Mouse (Mus musculus) C2C12 (cell line): ENCODE results near the gene Sri. TPM values are rescaled to one million over a fixed set of nuclear protein-coding genes. Genes with fewer than 3 reads are reported as not detected.
A peak's percentile ranks its signal among the peaks of the same experiment; 100 is the strongest.

Source experiments
- H3K27me3 ChIP-seq: one replicate; pipeline ENCODE4 v1.6.1; 2011; ENCODE audit not compliant: control insufficient read depth, insufficient read depth, insufficient read length
- H3K36me3 ChIP-seq: one replicate; pipeline ENCODE4 v1.6.1; 2011; ENCODE audit not compliant: control insufficient read depth, insufficient read depth
- H3K4me3 ChIP-seq: one replicate; pipeline ENCODE4 v1.5.1; 2011; ENCODE audit warnings: mild to moderate bottlenecking, control low read depth; ENCODE audit not compliant: poor library complexity, insufficient read depth, severe bottlenecking
- H3K79me2 ChIP-seq: one replicate; pipeline ENCODE4 v1.6.1; 2011; ENCODE audit not compliant: control insufficient read depth, insufficient read depth
- H3K79me3 ChIP-seq: one replicate; pipeline ENCODE4 v1.6.1; 2011; ENCODE audit warnings: low read depth, control low read depth
- H3ac ChIP-seq: one replicate; pipeline ENCODE3; 2011; ENCODE audit warnings: low read depth; ENCODE audit not compliant: control insufficient read depth, insufficient read length
- CEBPB ChIP-seq: IDR thresholded peaks from one replicate; pipeline ENCODE4 v1.6.1; 2011; ENCODE audit warnings: low read depth, mild to moderate bottlenecking, control low read depth, moderate library complexity
- CTCF ChIP-seq: IDR thresholded peaks from one replicate; pipeline ENCODE4 v1.5.1; 2011; ENCODE audit not compliant: control insufficient read depth, insufficient read depth, insufficient read length
- FOSL1 ChIP-seq: IDR thresholded peaks from one replicate; pipeline ENCODE4 v1.8.0; 2011; ENCODE audit warnings: mild to moderate bottlenecking, low read length; ENCODE audit not compliant: poor library complexity, insufficient read depth, severe bottlenecking
- MAX ChIP-seq: IDR thresholded peaks from one replicate; pipeline ENCODE4 v1.6.1; 2011; ENCODE audit warnings: mild to moderate bottlenecking, control low read depth
- MYOD1 ChIP-seq: IDR thresholded peaks from one replicate; pipeline ENCODE4 v1.6.1; 2011; ENCODE audit warnings: low read depth; ENCODE audit not compliant: control insufficient read depth, insufficient read length
- MYOG ChIP-seq: IDR thresholded peaks from one replicate; pipeline ENCODE4 v1.6.1; 2011; ENCODE audit not compliant: control insufficient read depth, insufficient read length; ENCODE audit errors: extremely low read depth
- USF1 ChIP-seq: IDR thresholded peaks from one replicate; pipeline ENCODE4 v1.6.1; 2011; ENCODE audit warnings: low read depth, mild to moderate bottlenecking, control low read depth, moderate library complexity
- polyA plus RNA-seq: library from polyadenylated mRNA; unstranded; fragments of >200 nt; fragmentation: generic; extraction: Trizol; gene quantifications from one replicate; pipeline ENCODE4 v1.2.1, GENCODE M21; 2012; ENCODE audit warnings: missing spikeins

Gene Sri
- polyA plus RNA-seq, 1 experiment = 168 TPM

DNA sequence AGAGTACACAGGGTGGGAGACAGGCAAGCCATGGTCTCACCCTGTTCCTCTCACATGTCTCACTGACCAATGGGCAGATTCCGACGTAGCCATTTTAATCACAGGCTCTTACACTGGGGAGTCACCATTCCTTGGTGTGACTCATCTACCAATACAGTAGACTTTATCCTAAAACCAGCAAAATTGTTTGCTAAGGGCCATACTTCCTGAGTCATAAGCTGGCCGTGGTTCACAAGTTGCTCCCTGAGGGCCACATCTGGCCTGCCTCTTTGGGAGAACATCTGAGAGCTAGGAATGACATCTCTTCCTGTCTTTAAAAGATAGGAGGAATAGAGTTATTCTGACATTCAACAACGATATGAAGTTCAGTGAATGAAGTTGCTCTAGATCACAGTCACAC is 7.9 kb downstream of the Sri start:
- Histone ChIP-seq H3K79me3 (peaks cover 17% of the 10 kb centered on the region), H3K36me3 (peaks cover 11% of the 10 kb centered on the region), H3K79me2 (peaks cover 34% of the 10 kb centered on the region), H3ac (no peak overlapping the region), H3K4me3 (no peak overlapping the region), H3K27me3 (no peaks in the 10 kb centered on the region)
- TF ChIP-seq MAX (peak; percentile 53), FOSL1 (peak; percentile 71), MYOG (no peak), CEBPB (no peak), MYOD1 (no peak), CTCF (no peak), USF1 (no peak)

DNA sequence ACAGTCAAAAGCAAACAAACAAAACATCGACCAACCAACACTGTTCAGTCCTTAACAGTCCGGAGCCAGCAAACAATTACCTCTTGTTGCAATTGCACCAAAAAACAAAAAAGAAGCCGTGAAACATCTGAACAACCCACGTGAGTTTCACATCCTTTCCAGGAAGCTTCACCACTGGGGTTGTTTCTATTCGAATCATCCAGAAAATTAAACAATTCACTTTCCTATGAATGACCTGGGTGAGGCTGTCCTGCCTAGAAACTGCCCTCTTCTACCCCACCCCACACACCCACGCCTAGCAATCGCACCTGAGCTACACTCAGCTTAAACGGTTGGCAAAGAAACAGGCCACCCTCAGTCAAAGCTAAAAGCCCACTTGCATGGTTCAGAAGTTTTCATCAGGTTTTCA is 9.8 kb downstream of the Sri start:
- TF ChIP-seq MYOD1 (no peak), MAX (no peak)
- H3K4me3 ChIP-seq = peak overlapping the region; percentile 57
- H3K36me3 ChIP-seq = peaks cover 27% of the 10 kb centered on the region
- no peaks in the 10 kb centered on the region for H3K27me3 ChIP-seq
- peaks cover 17% of the 10 kb centered on the region for H3K79me3 ChIP-seq
- no peak overlapping the region for H3ac ChIP-seq
- peaks cover 36% of the 10 kb centered on the region for H3K79me2 ChIP-seq

DNA sequence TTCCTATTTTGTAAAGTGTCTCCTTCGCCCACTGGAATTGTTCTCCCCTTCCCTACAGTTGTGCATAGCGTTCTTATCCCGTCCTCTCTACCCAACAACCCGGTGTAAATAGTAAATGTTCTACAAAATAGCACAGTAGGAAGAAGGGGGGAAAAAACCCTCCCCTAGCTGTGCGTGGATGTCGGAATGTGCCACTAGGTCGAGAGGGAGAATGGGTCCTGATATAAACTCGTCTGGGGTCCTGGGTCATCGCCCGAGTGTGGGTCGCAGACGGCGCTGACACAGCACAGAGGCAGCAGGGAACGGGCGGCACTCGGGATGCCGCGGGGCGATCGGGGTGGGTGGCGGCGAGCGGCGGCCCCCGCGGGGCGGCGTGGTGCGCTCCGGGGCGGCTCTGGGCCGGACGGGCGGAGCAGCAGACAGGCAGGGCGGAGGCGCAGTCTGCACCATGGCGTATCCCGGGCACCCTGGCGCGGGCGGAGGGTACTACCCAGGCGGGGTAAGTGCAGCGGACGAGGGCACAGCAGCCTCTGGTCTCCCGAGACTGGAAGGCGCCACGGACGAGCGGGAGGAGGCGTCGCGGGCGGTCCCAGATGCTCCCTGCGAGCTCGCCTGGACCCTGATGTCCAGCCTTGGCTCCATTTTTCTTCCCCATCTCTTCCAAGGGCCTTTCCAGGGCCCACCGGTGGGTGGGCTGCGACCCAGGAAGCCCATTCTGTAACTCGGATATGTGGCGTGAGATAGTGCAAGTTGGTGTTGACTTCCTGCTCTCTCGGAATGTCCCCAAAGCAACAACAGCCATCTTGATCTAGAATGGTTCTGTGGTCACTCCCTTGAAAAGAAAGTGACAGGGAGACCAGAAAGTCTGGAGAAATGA is 10.5 kb downstream of the Sri start:
- no peaks in the 10 kb centered on the region for H3K27me3 ChIP-seq
- H3K79me3 ChIP-seq = peaks cover 17% of the 10 kb centered on the region
- TF ChIP-seq USF1 (no peak), MYOD1 (no peak), CTCF (no peak), CEBPB (no peak)
- peak overlapping the region; percentile 83 for H3ac ChIP-seq
- H3K4me3 ChIP-seq = peak overlapping the region; percentile 57
- peaks cover 36% of the 10 kb centered on the region for H3K79me2 ChIP-seq
- peaks cover 31% of the 10 kb centered on the region for H3K36me3 ChIP-seq

DNA sequence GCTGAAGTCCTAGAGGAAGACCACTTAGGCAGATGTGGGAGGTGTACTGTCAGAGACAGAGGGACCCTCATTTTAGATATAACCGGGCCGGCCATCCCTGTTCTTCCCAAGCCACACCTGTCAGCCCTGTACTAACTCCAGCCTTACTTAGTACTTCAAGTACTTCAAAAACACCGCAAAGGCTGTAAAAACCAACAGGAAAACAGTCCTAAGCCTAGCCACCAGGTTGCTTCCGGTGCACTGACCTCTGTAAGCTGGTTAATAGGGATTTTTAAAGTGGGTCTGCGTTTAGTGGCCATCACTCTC is 11.1 kb downstream of the Sri start:
- peaks cover 36% of the 10 kb centered on the region for H3K79me2 ChIP-seq
- peaks cover 17% of the 10 kb centered on the region for H3K79me3 ChIP-seq
- TF ChIP-seq USF1 (no peak), CTCF (no peak), CEBPB (no peak)
- H3K36me3 ChIP-seq = peaks cover 34% of the 10 kb centered on the region
- peak overlapping the region; percentile 83 for H3ac ChIP-seq
- H3K27me3 ChIP-seq = no peaks in the 10 kb centered on the region
- H3K4me3 ChIP-seq = peak overlapping the region; percentile 57

DNA sequence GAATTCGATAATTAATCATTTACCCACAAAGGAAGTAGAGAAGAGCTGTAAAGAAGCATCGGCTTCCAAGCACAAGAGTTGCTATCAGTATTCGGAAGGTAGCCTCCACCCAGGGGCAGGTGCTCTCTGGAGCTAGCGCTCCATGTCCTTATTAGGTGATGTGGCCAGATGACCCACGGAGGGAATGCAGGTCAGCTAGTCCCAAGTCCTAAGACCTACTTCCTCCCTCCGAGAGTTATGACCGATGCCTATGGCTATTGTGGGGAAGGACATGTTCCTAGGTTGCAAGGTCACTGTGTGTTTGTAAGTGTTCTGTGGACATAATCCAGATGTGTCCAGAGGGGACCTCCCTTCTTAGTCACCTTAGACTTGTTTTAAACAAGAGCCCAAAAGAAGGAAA is 12.2 kb downstream of the Sri start:
- Histone ChIP-seq H3K27me3 (no peaks in the 10 kb centered on the region), H3K36me3 (peaks cover 43% of the 10 kb centered on the region), H3K79me2 (peaks cover 36% of the 10 kb centered on the region), H3K79me3 (peaks cover 17% of the 10 kb centered on the region), H3K4me3 (no peak overlapping the region), H3ac (no peak overlapping the region)
- no peak for TF ChIP-seq USF1
- TF ChIP-seq MAX = no peak
- no peak for TF ChIP-seq CEBPB
- no peak for TF ChIP-seq MYOD1
- TF ChIP-seq CTCF = no peak
- no peak for TF ChIP-seq MYOG
- TF ChIP-seq FOSL1 = no peak

DNA sequence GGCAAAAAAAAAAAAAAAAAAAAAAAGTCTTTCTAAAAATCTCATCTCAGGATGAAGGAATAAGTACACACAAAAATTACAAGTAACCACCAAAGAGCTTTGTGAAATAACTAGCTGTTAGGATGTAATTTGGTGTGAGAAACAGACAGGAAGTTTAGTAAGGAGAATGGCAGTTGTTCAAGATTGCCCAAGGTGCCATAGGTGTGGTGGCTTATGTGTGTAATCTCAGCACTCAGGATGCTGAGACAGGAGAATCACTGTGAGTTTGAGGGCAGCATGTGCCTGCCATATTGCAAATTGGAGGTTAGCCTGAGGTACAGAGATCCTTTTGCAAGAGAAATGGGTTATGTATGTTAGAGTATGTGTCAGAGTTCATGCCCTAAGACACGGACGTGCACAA is 16.6 kb downstream of the Sri start:
- peaks cover 16% of the 10 kb centered on the region for H3K79me2 ChIP-seq
- no peak for TF ChIP-seq USF1
- TF ChIP-seq MAX = no peak
- TF ChIP-seq CEBPB = no peak
- no peak for TF ChIP-seq MYOD1
- TF ChIP-seq FOSL1 = no peak
- no peak for TF ChIP-seq MYOG
- no peak for TF ChIP-seq CTCF
- no peak overlapping the region for H3ac ChIP-seq
- H3K27me3 ChIP-seq = no peaks in the 10 kb centered on the region
- no peak overlapping the region for H3K4me3 ChIP-seq
- H3K79me3 ChIP-seq = peaks cover 8% of the 10 kb centered on the region
- peaks cover 81% of the 10 kb centered on the region for H3K36me3 ChIP-seq
